Mouse (Mus musculus) bone marrow, adult 2 months (tissue): ENCODE results near the gene Syt15. TPM values are rescaled to one million over a fixed set of nuclear protein-coding genes. Genes with fewer than 3 reads are reported as not detected.

Experiments
- H3K27ac ChIP-seq: fragments of 200-500 bp; 2 replicates; pipeline ENCODE4 v1.5.1; 2012; ENCODE audit warnings: low read depth, mild to moderate bottlenecking, control low read depth, inconsistent platforms, low read length; ENCODE audit not compliant: control insufficient read depth, poor library complexity, insufficient read depth
- H3K4me1 ChIP-seq: fragments of 200-500 bp; 2 replicates; pipeline ENCODE4 v1.6.1; 2011; ENCODE audit warnings: low read length; ENCODE audit not compliant: control insufficient read depth, insufficient read depth
- H3K4me3 ChIP-seq: fragments of 200-500 bp; replicated peaks from 2 replicates; pipeline ENCODE3; 2011; ENCODE audit warnings: mild to moderate bottlenecking, low read depth, low read length, control low read depth; ENCODE audit not compliant: control insufficient read depth
- CTCF ChIP-seq: fragments of 200-500 bp; IDR thresholded peaks from 2 replicates; pipeline ENCODE4 v1.5.1; 2011; ENCODE audit warnings: low read length, control low read depth; ENCODE audit not compliant: control insufficient read depth, insufficient read depth
- POLR2A ChIP-seq: fragments of 200-500 bp; IDR thresholded peaks from 2 replicates; pipeline ENCODE4 v1.6.1; 2011; ENCODE audit warnings: low read depth, mild to moderate bottlenecking, control low read depth, low read length, borderline replicate concordance; ENCODE audit not compliant: control insufficient read depth
- whole genome bisulfite sequencing: fragments of 180-500 bp; shearing (Covaris S2); methylation state at CpG from one replicate; pipeline ENCODE4 v1.1.7; 2018; 5-methylcytosine and 5-hydroxymethylcytosine counted together
- polyA plus RNA-seq: library from polyadenylated mRNA; stranded (reverse); fragments of >200 nt; gene quantifications from 2 replicates; pipeline ENCODE4 v1.2.4, GENCODE M21; 2011; ENCODE audit warnings: low replicate concordance; ENCODE audit not compliant: missing spikeins, insufficient read depth, insufficient read length

Gene Syt15
- polyA plus RNA-seq, 1 experiment, result 0.55 TPM

GRCm38 (mm10) chr14:34220426-34220825 is 1.0 kb downstream of the Syt15 start:
- no peak for TF ChIP-seq POLR2A
- TF ChIP-seq CTCF, result no peak
- WGBS, result 62% methylated on average over 5 of the region's 5 CpGs
- Histone ChIP-seq H3K27ac (no peak overlapping the region), H3K4me3 (no peak overlapping the region), H3K4me1 (no peaks in the 10 kb centered on the region)

GRCm38 (mm10) chr14:34221416-34222077 is 2.2 kb downstream of the Syt15 start:
- WGBS, result 54% methylated on average over 5 of the region's 5 CpGs

GRCm38 (mm10) chr14:34223362-34223898 is 4.0 kb downstream of the Syt15 start:
- Histone ChIP-seq H3K27ac (no peak overlapping the region), H3K4me3 (no peak overlapping the region), H3K4me1 (no peaks in the 10 kb centered on the region)
- no peak for TF ChIP-seq POLR2A
- no peak for TF ChIP-seq CTCF
- WGBS, result 70% methylated on average over 5 of the region's 5 CpGs

More at GRCm38 (mm10) chr14:34221416-34222077, 2.2 kb downstream of the Syt15 start:
- TF ChIP-seq POLR2A (no peak), CTCF (no peak)
- H3K4me3 ChIP-seq, result no peak overlapping the region
- no peaks in the 10 kb centered on the region for H3K4me1 ChIP-seq
- no peak overlapping the region for H3K27ac ChIP-seq

GRCm38 (mm10) chr14:34225986-34226385 is 6.6 kb downstream of the Syt15 start:
- 76% methylated on average over 9 of the region's 9 CpGs for WGBS
- Histone ChIP-seq H3K4me3 (no peak overlapping the region), H3K27ac (no peak overlapping the region), H3K4me1 (no peaks in the 10 kb centered on the region)
- TF ChIP-seq CTCF, result no peak
- no peak for TF ChIP-seq POLR2A

GRCm38 (mm10) chr14:34226566-34226965 is 7.2 kb downstream of the Syt15 start:
- no peak overlapping the region for H3K4me3 ChIP-seq
- WGBS, result 66% methylated on average over 4 of the region's 4 CpGs
- no peak for TF ChIP-seq POLR2A
- TF ChIP-seq CTCF, result no peak
- no peaks in the 10 kb centered on the region for H3K4me1 ChIP-seq
- no peak overlapping the region for H3K27ac ChIP-seq

GRCm38 (mm10) chr14:34227981-34228380 is 8.6 kb downstream of the Syt15 start:
- no peak overlapping the region; the same call in 1 of the 2 replicates for H3K27ac ChIP-seq
- no peak for TF ChIP-seq CTCF
- no peak for TF ChIP-seq POLR2A
- no peaks in the 10 kb centered on the region for H3K4me1 ChIP-seq
- WGBS, result 66% methylated on average over 12 of the region's 12 CpGs
- no peak overlapping the region for H3K4me3 ChIP-seq

GRCm38 (mm10) chr14:34228830-34229506 is 9.6 kb downstream of the Syt15 start:
- Histone ChIP-seq H3K27ac (no peak overlapping the region), H3K4me3 (no peak overlapping the region), H3K4me1 (no peaks in the 10 kb centered on the region)
- TF ChIP-seq POLR2A, result no peak
- 83% methylated on average over 10 of the region's 10 CpGs for WGBS

- H3K4me1 ChIP-seq, result no peaks in the 10 kb centered on the region
- no peak overlapping the region for H3K4me3 ChIP-seq
- no peak for TF ChIP-seq CTCF
- no peak for TF ChIP-seq POLR2A
- no peak overlapping the region for H3K27ac ChIP-seq
- WGBS, result 79% methylated on average over 7 of the region's 7 CpGs
These were observed 12.9 kb downstream of the Syt15 start for GRCm38 (mm10) chr14:34232340-34232739.
